Mouse (Mus musculus): Measurements from ENCODE around the gene D930020B18Rik. TPM values are rescaled to one million over a fixed set of nuclear protein-coding genes. Genes with fewer than 3 reads are reported as not detected.
A peak's percentile ranks its signal among the peaks of the same experiment; 100 is the strongest.

The D930020B18Rik gene
- total and polyA plus RNA-seq, 3 experiments: 0.61 to 0.65 TPM; not detected in 1

GRCm38 (mm10) chr10:121728226-121728625 lies 86.8 kb downstream of the D930020B18Rik start:
- H3K4me3 ChIP-seq (ENCODE audit: control insufficient read depth in 1 of 2, insufficient read depth in 1 of 2, low read depth in 2 of 2, low read length in 2 of 2): no peak overlapping the region
- no peaks in the 10 kb centered on the region for H3K27me3 ChIP-seq (ENCODE audit: control insufficient read depth in 1 of 2, insufficient read depth in 2 of 2, low read length in 2 of 2)
- H3K27ac ChIP-seq (ENCODE audit: control insufficient read depth, low read depth, low read length): no peak overlapping the region
- no peak overlapping the region for H3K9ac ChIP-seq (ENCODE audit: control insufficient read depth, low read depth, low read length, poor library complexity, severe bottlenecking)
- H3K36me3 ChIP-seq (ENCODE audit: control insufficient read depth in 1 of 2, insufficient read depth in 2 of 2, low read length in 2 of 2): peaks cover 0 to 5% of the 10 kb centered on the region in 2 experiments; a peak in 2 of 4 replicates
- H3K79me2 ChIP-seq (ENCODE audit: control insufficient read depth, insufficient read depth, low read length, poor library complexity): no peaks in the 10 kb centered on the region
- no peak for TF ChIP-seq MXI1 (IDR thresholded peaks at IDR 0.05; ENCODE audit: low read depth, low read length)
- TF ChIP-seq MAFK (IDR thresholded peaks at IDR 0.05; ENCODE audit: borderline replicate concordance, low read depth, low read length): no peak
- H3K9me3 ChIP-seq (replicated peaks; ENCODE audit: insufficient read depth, low read length): no peaks in the 10 kb centered on the region
- peaks cover 0 to 5% of the 10 kb centered on the region in 2 experiments; a peak in 2 of 4 replicates for H3K4me1 ChIP-seq (ENCODE audit: control insufficient read depth in 1 of 2, insufficient read depth in 2 of 2, low read length in 2 of 2)
- DNase-seq (ENCODE audit: low read depth, low spot score): no peak

- TF ChIP-seq EP300 (IDR thresholded peaks at IDR 0.05; ENCODE audit: low read depth in 1 of 2, low read length in 2 of 2): peak; percentile 52 to 65; a peak in 3 of 4 replicates
- TF ChIP-seq MAX (IDR thresholded peaks at IDR 0.05; ENCODE audit: low read length): no peak
- TF ChIP-seq ETS1 (IDR thresholded peaks at IDR 0.05; ENCODE audit: low read depth, low read length): peak; percentile 32
- no peak for TF ChIP-seq ZKSCAN1 (IDR thresholded peaks at IDR 0.05; ENCODE audit: low read depth, low read length)
- TF ChIP-seq MAFK (IDR thresholded peaks at IDR 0.05; ENCODE audit: borderline replicate concordance, low read depth, low read length): no peak
- 0 out of 2 replicates have a peak, but pooled peaks have one; percentile 33 for TF ChIP-seq TBP (IDR thresholded peaks at IDR 0.05; ENCODE audit: low read depth, low read length)
- TF ChIP-seq CHD2 (IDR thresholded peaks at IDR 0.05; ENCODE audit: low read length): no peak
- TF ChIP-seq RCOR1 (IDR thresholded peaks at IDR 0.05; ENCODE audit: low read depth, low read length): peak; percentile 38; the same call in 1 of the 2 replicates
- TF ChIP-seq SIN3A (IDR thresholded peaks at IDR 0.05; ENCODE audit: low read length): 0 out of 2 replicates have a peak, but pooled peaks have one; percentile 19
- no peak for TF ChIP-seq TAL1 (IDR thresholded peaks at IDR 0.05; ENCODE audit: low read length)
- no peak for TF ChIP-seq MEF2A (IDR thresholded peaks at IDR 0.05; ENCODE audit: extremely low read depth, insufficient replicate concordance, low read depth, low read length, poor library complexity, severe bottlenecking)
- peak; percentile 60 for TF ChIP-seq GATA1 (IDR thresholded peaks at IDR 0.05; ENCODE audit: low read depth, low read length)
- 0 out of 2 replicates have a peak, but pooled peaks have one; percentile 30 for TF ChIP-seq TCF12 (IDR thresholded peaks at IDR 0.05; ENCODE audit: low read depth, low read length)
- peak; percentile 34; the same call in 1 of the 2 replicates for TF ChIP-seq MYC (IDR thresholded peaks at IDR 0.05; ENCODE audit: low read depth, low read length)
- peaks cover 0 to 5% of the 10 kb centered on the region in 2 experiments; a peak in 2 of 4 replicates for H3K4me1 ChIP-seq (ENCODE audit: control insufficient read depth in 1 of 2, insufficient read depth in 2 of 2, low read length in 2 of 2)
- peak; percentile 65 for DNase-seq (ENCODE audit: low read depth, low spot score)
- H3K36me3 ChIP-seq (ENCODE audit: control insufficient read depth in 1 of 2, insufficient read depth in 2 of 2, low read length in 2 of 2): peaks cover 0 to 5% of the 10 kb centered on the region in 2 experiments; a peak in 2 of 4 replicates
- H3K79me2 ChIP-seq (ENCODE audit: control insufficient read depth, insufficient read depth, low read length, poor library complexity): no peaks in the 10 kb centered on the region
- no peaks in the 10 kb centered on the region for H3K9me3 ChIP-seq (replicated peaks; ENCODE audit: insufficient read depth, low read length)
- H3K27me3 ChIP-seq (ENCODE audit: control insufficient read depth in 1 of 2, insufficient read depth in 2 of 2, low read length in 2 of 2): no peaks in the 10 kb centered on the region
- peak overlapping the region in 1 of 2 experiments; percentile 22; a peak in 1 of 4 replicates for H3K4me3 ChIP-seq (ENCODE audit: control insufficient read depth in 1 of 2, insufficient read depth in 1 of 2, low read depth in 2 of 2, low read length in 2 of 2)
- H3K27ac ChIP-seq (ENCODE audit: control insufficient read depth, low read depth, low read length): no peak overlapping the region
- no peak overlapping the region for H3K9ac ChIP-seq (ENCODE audit: control insufficient read depth, low read depth, low read length, poor library complexity, severe bottlenecking)
Observed at GRCm38 (mm10) chr10:121731048-121731725, 89.8 kb downstream of the D930020B18Rik start.
